Mouse (Mus musculus) embryonic facial prominence, embryonic 15.5 days (tissue): ENCODE data around the gene Tshb. TPM values are rescaled to one million over a fixed set of nuclear protein-coding genes. Genes with fewer than 3 reads are reported as not detected.
A peak's percentile ranks its signal among the peaks of the same experiment; 100 is the strongest.

ENCODE experiments used
- ATAC-seq: fragments of 200-750 bp; cut with Nextera tagmentation; 2 replicates; pipeline ENCODE4 v1.8.0; 2017; ENCODE audit warnings: low read depth, moderate TSS enrichment; ENCODE audit not compliant: insufficient number of reproducible peaks, low FRiP score, low TSS enrichment
- H3K27ac ChIP-seq: fragments of 300-500 bp; sonication (generic); replicated peaks from 2 replicates; pipeline ENCODE4 v1.5.1; 2015; ENCODE audit warnings: mild to moderate bottlenecking, inconsistent platforms
- H3K27me3 ChIP-seq: fragments of 300-500 bp; sonication (generic); 2 replicates; pipeline ENCODE4 v1.6.1; 2015; ENCODE audit warnings: inconsistent platforms
- H3K36me3 ChIP-seq: fragments of 300-500 bp; sonication (generic); 2 replicates; pipeline ENCODE4 v1.6.1; 2015; ENCODE audit warnings: mild to moderate bottlenecking, inconsistent platforms
- H3K4me1 ChIP-seq: fragments of 300-500 bp; sonication (generic); 2 replicates; pipeline ENCODE4 v1.6.1; 2015; ENCODE audit warnings: inconsistent platforms
- H3K4me2 ChIP-seq: fragments of 300-500 bp; sonication (generic); replicated peaks from 2 replicates; pipeline ENCODE4 v1.6.1; 2015; ENCODE audit warnings: mild to moderate bottlenecking, inconsistent platforms
- H3K4me3 ChIP-seq: fragments of 300-500 bp; sonication (generic); replicated peaks from 2 replicates; pipeline ENCODE4 v1.5.1; 2015; ENCODE audit warnings: mild to moderate bottlenecking, inconsistent platforms
- H3K9ac ChIP-seq: fragments of 300-500 bp; sonication (generic); 2 replicates; pipeline ENCODE4 v1.6.1; 2015; ENCODE audit warnings: inconsistent platforms
- H3K9me3 ChIP-seq: fragments of 300-500 bp; sonication (generic); replicated peaks from 2 replicates; pipeline ENCODE4 v1.6.1; 2016; ENCODE audit warnings: inconsistent platforms
- WGBS: fragments of 180-500 bp; shearing (Covaris S2); methylation state at CpG from one replicate; pipeline ENCODE4 v1.1.7; 2015; 5-methylcytosine and 5-hydroxymethylcytosine counted together
- polyA plus RNA-seq: library from polyadenylated mRNA; unstranded; fragments of >200 nt; fragmentation: Nextera tagmentation; extraction: Ambion mirVana; gene quantifications from 2 replicates; pipeline ENCODE4 v1.2.1, GENCODE M21; 2015

Gene Tshb
- polyA plus RNA-seq, 1 experiment from 2014 or later = 1.0 TPM

DNA sequence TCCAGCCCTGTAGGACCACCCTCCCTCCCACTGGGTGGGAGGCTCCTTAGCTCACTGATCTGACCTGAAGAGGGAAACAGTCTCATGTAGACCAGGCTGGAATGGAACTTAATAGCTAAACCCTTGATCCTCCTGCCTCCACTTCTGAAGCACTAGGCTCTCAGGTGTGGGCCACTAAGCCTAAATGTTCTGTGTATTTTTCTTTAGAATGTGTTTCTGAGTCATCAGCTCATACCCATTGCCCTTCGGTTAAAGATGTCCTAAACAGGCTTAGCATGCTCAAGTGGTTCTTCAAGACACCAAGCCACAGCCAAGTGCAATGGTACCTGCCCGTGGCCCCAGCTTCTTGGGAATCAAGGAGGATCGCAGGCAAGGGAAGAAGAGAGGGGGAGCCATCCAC is 31.0 kb downstream of the Tshb start:
- Histone ChIP-seq H3K4me1 (0 out of 2 replicates have a peak, but pooled peaks cover 4% of the 10 kb centered on the region), H3K9ac (no peak overlapping the region), H3K4me3 (no peak overlapping the region), H3K27ac (no peak overlapping the region), H3K4me2 (no peak overlapping the region), H3K27me3 (no peaks in the 10 kb centered on the region), H3K9me3 (no peaks in the 10 kb centered on the region), H3K36me3 (no peaks in the 10 kb centered on the region)
- ATAC-seq = no peak
- WGBS = 86% methylated on average over 3 of the region's 3 CpGs

DNA sequence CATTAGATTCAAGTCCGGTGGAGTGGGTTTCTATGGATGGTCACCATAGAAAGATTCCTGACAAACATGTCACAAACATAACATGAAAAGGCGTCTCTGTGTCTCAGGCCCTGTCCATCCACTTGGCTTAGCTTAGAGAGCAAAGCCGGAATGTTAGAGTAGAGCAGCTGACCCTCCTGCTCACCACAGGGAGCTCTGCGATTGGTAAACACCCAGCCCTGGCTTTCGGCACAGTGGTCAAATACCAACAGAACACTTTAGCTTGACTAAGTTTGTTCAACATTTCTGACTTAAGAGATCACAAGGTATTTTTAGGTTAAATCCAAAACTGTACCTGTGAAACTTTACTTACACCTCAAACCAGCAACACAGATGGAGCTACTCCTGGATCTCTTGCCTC is 31.4 kb downstream of the Tshb start:
- Histone ChIP-seq H3K4me3 (no peak overlapping the region), H3K9me3 (no peaks in the 10 kb centered on the region), H3K27me3 (no peaks in the 10 kb centered on the region), H3K4me1 (0 out of 2 replicates have a peak, but pooled peaks cover 4% of the 10 kb centered on the region), H3K36me3 (no peaks in the 10 kb centered on the region), H3K27ac (no peak overlapping the region), H3K9ac (no peak overlapping the region), H3K4me2 (no peak overlapping the region)
- no peak for ATAC-seq
- 84% methylated on average over 5 of the region's 5 CpGs for WGBS

GRCm38 (mm10) chr3:102748686-102749085 is 33.8 kb downstream of the Tshb start:
- no peaks in the 10 kb centered on the region for H3K9me3 ChIP-seq
- no peak for ATAC-seq
- H3K27me3 ChIP-seq = no peaks in the 10 kb centered on the region
- no peaks in the 10 kb centered on the region for H3K36me3 ChIP-seq
- no peak overlapping the region for H3K27ac ChIP-seq
- H3K9ac ChIP-seq = no peak overlapping the region
- H3K4me3 ChIP-seq = no peak overlapping the region
- WGBS = 64% methylated on average over 5 of the region's 5 CpGs
- no peak overlapping the region for H3K4me2 ChIP-seq
- peaks cover 4% of the 10 kb centered on the region; the same call in 1 of the 2 replicates for H3K4me1 ChIP-seq

DNA sequence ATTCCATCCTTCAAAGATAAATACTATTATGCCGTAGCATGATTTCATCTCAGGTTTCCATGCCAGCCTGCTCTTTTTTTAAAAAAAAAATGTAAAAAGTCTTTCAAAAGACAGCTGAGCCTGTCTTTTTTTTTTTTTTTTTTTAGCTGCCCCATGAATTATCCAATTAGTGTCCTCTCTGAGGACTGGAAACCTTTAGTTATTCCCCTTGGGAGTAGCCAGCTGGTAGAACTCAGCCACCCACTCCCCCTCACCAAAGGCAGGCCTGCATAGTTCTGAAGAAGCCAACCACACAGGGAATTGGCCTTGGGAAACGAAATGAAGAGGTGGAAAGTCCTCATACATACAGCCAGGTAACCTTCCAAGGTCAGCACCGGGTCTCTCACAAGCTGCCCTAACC is 34.5 kb downstream of the Tshb start:
- Histone ChIP-seq H3K4me3 (no peak overlapping the region), H3K27me3 (no peaks in the 10 kb centered on the region), H3K9ac (no peak overlapping the region), H3K36me3 (no peaks in the 10 kb centered on the region), H3K9me3 (no peaks in the 10 kb centered on the region), H3K4me1 (peaks cover 10% of the 10 kb centered on the region; the same call in 1 of the 2 replicates), H3K4me2 (no peak overlapping the region), H3K27ac (no peak overlapping the region)
- WGBS = 56% methylated on average over 3 of the region's 3 CpGs
- no peak for ATAC-seq

DNA sequence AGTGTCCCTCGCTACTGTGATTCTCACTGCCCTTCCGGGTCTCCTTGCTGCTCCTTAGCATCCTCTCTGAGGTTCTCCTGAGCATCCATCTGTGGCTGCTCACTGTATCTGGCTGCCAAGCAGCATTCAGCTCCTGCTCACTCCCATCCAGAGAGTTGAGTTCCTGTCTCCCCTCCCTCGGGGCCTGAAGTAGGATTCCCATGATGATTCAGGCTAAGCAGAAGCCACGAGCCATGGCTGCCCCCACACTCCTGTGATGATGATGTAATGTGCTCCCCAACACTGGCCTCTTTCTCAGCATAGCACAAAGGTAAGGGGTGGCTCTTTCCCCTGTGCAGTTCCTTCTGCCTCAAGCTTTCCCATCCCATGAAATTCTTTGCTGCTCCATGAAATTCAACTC is 36.3 kb downstream of the Tshb start:
- Histone ChIP-seq H3K27me3 (no peaks in the 10 kb centered on the region), H3K4me3 (no peak overlapping the region), H3K9me3 (no peaks in the 10 kb centered on the region), H3K27ac (no peak overlapping the region), H3K36me3 (no peaks in the 10 kb centered on the region), H3K4me2 (no peak overlapping the region), H3K9ac (no peak overlapping the region), H3K4me1 (peaks cover 10% of the 10 kb centered on the region; the same call in 1 of the 2 replicates)
- WGBS = 80% methylated on average over 4 of the region's 4 CpGs
- no peak for ATAC-seq

DNA sequence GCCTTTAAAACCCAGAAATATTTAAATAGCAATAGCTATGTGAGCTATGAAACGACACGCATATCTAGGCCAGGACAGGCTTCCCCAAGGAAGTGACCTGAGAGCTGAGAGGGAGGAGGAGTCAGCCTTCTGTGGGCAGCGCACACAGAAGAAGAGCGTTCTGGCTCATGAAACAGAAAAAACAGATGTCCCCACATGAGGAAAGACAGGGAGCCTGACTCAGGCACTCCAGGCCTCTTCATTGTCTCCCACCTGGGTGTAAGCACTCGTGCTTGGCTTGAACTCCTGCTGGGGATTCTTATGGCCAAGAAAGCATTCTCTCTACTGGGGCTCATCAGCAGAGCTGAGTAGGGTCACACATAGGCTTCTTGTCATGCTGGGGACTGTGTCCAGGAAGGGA is 37.9 kb downstream of the Tshb start:
- Histone ChIP-seq H3K27ac (no peak overlapping the region), H3K9ac (no peak overlapping the region), H3K27me3 (no peaks in the 10 kb centered on the region), H3K9me3 (no peaks in the 10 kb centered on the region), H3K4me1 (peaks cover 10% of the 10 kb centered on the region; the same call in 1 of the 2 replicates), H3K4me2 (no peak overlapping the region), H3K36me3 (no peaks in the 10 kb centered on the region), H3K4me3 (no peak overlapping the region)
- WGBS = 33% methylated on average over 5 of the region's 5 CpGs
- no peak for ATAC-seq

DNA sequence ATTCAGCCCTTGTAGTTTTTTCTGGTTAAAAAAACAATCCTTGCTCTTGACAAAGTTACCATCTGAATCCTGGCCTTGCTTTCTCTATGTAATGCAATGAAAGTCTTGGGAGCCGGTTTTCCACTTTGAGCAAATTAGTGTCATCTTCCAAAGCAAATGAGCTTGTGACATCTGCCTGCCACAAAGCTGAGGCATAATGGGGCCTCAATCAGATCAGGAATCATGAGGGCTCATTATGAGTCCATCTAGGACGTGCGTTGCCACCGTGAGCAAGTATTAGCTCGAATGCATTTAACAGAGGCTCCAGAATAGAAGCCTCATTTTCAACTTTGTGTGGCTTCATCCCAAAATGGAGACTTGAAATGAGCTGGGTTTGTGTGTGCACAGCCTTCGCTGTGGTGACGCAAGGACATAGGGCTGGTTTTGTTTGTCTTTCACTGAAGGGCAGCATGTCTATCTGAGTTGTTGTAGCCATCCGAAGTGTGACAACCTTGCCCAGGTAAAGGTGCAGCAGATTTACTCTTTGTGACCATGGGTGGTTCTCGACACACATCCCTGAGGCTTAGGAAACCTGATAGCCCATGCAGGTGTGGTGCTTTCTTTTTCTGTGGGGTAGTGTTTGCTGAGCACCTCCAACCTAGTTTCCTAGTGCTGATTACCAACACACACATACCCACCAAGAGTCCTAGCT is 38.6 kb downstream of the Tshb start:
- peaks cover 10% of the 10 kb centered on the region; the same call in 1 of the 2 replicates for H3K4me1 ChIP-seq
- WGBS = 70% methylated on average over 9 of the region's 9 CpGs
- H3K9ac ChIP-seq = no peak overlapping the region
- 0 out of 2 replicates have a peak overlapping the region, but pooled peaks have one; percentile 22 for H3K27ac ChIP-seq
- no peak overlapping the region for H3K4me2 ChIP-seq
- ATAC-seq = no peak
- H3K27me3 ChIP-seq = no peaks in the 10 kb centered on the region
- no peaks in the 10 kb centered on the region for H3K9me3 ChIP-seq
- H3K36me3 ChIP-seq = no peaks in the 10 kb centered on the region
- no peak overlapping the region for H3K4me3 ChIP-seq

DNA sequence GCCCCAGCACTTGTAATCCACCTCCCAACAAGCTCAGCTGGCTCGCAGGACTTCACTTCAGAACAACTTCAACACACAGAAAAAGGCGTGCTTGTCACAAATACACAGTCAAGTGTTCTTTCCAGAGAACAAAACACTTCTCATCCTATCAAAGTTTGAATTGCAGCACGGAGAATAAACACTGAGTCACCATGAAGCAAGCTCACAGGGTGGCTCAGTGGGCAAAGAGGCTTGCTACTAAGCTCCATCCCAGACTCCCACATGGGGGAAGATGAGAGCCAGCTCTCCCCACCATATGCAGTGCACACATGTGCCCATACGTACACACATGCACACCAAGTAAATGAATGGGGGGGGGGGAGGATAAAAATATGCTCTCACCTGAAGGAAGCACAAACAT is 39.3 kb downstream of the Tshb start:
- peaks cover 10% of the 10 kb centered on the region; the same call in 1 of the 2 replicates for H3K4me1 ChIP-seq
- 40% methylated on average over 4 of the region's 4 CpGs for WGBS
- ATAC-seq = no peak

GRCm38 (mm10) chr3:102742725-102743124 is 39.8 kb downstream of the Tshb start:
- H3K27me3 ChIP-seq = no peaks in the 10 kb centered on the region
- no peaks in the 10 kb centered on the region for H3K9me3 ChIP-seq
- H3K27ac ChIP-seq = no peak overlapping the region
- 76% methylated on average over 4 of the region's 4 CpGs for WGBS
- peaks cover 10% of the 10 kb centered on the region; the same call in 1 of the 2 replicates for H3K4me1 ChIP-seq
- H3K36me3 ChIP-seq = no peaks in the 10 kb centered on the region
- H3K9ac ChIP-seq = no peak overlapping the region
- H3K4me2 ChIP-seq = no peak overlapping the region
- no peak overlapping the region for H3K4me3 ChIP-seq
- ATAC-seq = no peak

More for the DNA sequence above, 39.3 kb downstream of the Tshb start:
- no peak overlapping the region for H3K4me3 ChIP-seq
- no peaks in the 10 kb centered on the region for H3K27me3 ChIP-seq
- no peak overlapping the region for H3K9ac ChIP-seq
- no peak overlapping the region for H3K4me2 ChIP-seq
- no peaks in the 10 kb centered on the region for H3K9me3 ChIP-seq
- no peak overlapping the region for H3K27ac ChIP-seq
- no peaks in the 10 kb centered on the region for H3K36me3 ChIP-seq

GRCm38 (mm10) chr3:102738926-102739325 is 43.6 kb downstream of the Tshb start:
- no peak for ATAC-seq
- WGBS = 80% methylated on average over 6 of the region's 6 CpGs
- no peak overlapping the region for H3K4me3 ChIP-seq
- no peak overlapping the region for H3K9ac ChIP-seq
- no peaks in the 10 kb centered on the region for H3K9me3 ChIP-seq
- H3K27ac ChIP-seq = no peak overlapping the region
- no peak overlapping the region for H3K4me2 ChIP-seq
- H3K27me3 ChIP-seq = no peaks in the 10 kb centered on the region
- peaks cover 19% of the 10 kb centered on the region for H3K4me1 ChIP-seq
- no peaks in the 10 kb centered on the region for H3K36me3 ChIP-seq

GRCm38 (mm10) chr3:102738161-102738901 is 44.2 kb downstream of the Tshb start:
- H3K36me3 ChIP-seq = no peaks in the 10 kb centered on the region
- no peak overlapping the region for H3K9ac ChIP-seq
- no peaks in the 10 kb centered on the region for H3K9me3 ChIP-seq
- H3K4me3 ChIP-seq = no peak overlapping the region
- H3K27ac ChIP-seq = no peak overlapping the region
- H3K4me2 ChIP-seq = no peak overlapping the region
- ATAC-seq = no peak
- H3K27me3 ChIP-seq = no peaks in the 10 kb centered on the region
- H3K4me1 ChIP-seq = peaks cover 20% of the 10 kb centered on the region
- 62% methylated on average over 10 of the region's 10 CpGs for WGBS
